Mouse (Mus musculus) liver, embryonic 11.5 days (tissue): Measurements from ENCODE around the gene Gm3415. TPM values are rescaled to one million over a fixed set of nuclear protein-coding genes. Genes with fewer than 3 reads are reported as not detected.

Experiments used
- polyA plus RNA-seq: library from polyadenylated mRNA; unstranded; fragments of >200 nt; fragmentation: Nextera tagmentation; extraction: Ambion mirVana; gene quantifications from 2 replicates; pipeline ENCODE4 v1.2.1, GENCODE M21; 2014

Gm3415 gene
- polyA plus RNA-seq, 1 experiment from 2014 or later, result not detected

Other genes starting within 250 kb of the Gm3415 start
- 0.18 and 0.40 TPM in 2 replicates for gene Wasf3, start 171.2 kb upstream of the Gm3415 start, polyA plus RNA-seq
- not detected in 2 replicates for gene Gm6408, start 74.2 kb upstream of the Gm3415 start, polyA plus RNA-seq
- gene Gm6370, start 64.8 kb upstream of the Gm3415 start, polyA plus RNA-seq, result not detected in 2 replicates
- not detected in 2 replicates for gene 4930449I24Rik, start 53.7 kb upstream of the Gm3415 start, polyA plus RNA-seq
- not detected in 2 replicates for gene Gm3402, start 42.0 kb upstream of the Gm3415 start, polyA plus RNA-seq
- gene Gm3404, start 30.3 kb upstream of the Gm3415 start, polyA plus RNA-seq, result not detected in 2 replicates
- gene Gm3409, start 18.5 kb upstream of the Gm3415 start, polyA plus RNA-seq, result not detected in 2 replicates
- 0.37 and 0.43 TPM in 2 replicates for gene Gpr12, start 29.1 kb downstream of the Gm3415 start, polyA plus RNA-seq
- 11.1 and 12.8 TPM in 2 replicates for gene Usp12, start 238.9 kb downstream of the Gm3415 start, polyA plus RNA-seq